10 mouse cellular contexts compared by ENCODE assay signal in genomic region chr4:46454097-46454864, GRCm38 (mm10). TPM values are rescaled to one million over a fixed set of nuclear protein-coding genes. Genes with fewer than 3 reads are reported as not detected.
A peak's percentile ranks its signal among the peaks of the same experiment; 100 is the strongest.
DNase-seq lines count a peak whose midpoint lies in the region; ATAC-seq lines count a peak whose summit lies in the region.
"Had no signal": no experiment of that assay in that cellular context is flagged by ENCODE, and none has a peak within 500 bp of the region (broad histone marks: within the 10 kb centered on the region; RNA-seq: fewer than 3 reads in every experiment).

No protein-coding gene starts in this region.

- DNase-seq in forebrain, embryonic 10.5 days (ENCODE audit: extremely low spot score, low spot score): no peak
- no peak for DNase-seq in neural tube, embryonic 10.5 days (ENCODE audit: extremely low spot score, low spot score)
- DNase-seq in forebrain, embryonic 14.5 days (ENCODE audit: low spot score): peak; percentile 24
- DNase-seq in naive thymus-derived CD4-positive, alpha-beta T cell, adult 2 months (ENCODE audit: low read depth): peak; percentile 50
- no peak for DNase-seq in gastrocnemius, postnatal 25 days
- no peak for DNase-seq in frontal cortex, adult 2 months (ENCODE audit: extremely low spot score in 1 of 2, low spot score in 1 of 2)
- DNase-seq: B cell, adult 2 months had no signal

- H3K9me3 ChIP-seq in forebrain, embryonic 10.5 days: no peaks in the 10 kb centered on the region
- no peaks in the 10 kb centered on the region for H3K9me3 ChIP-seq in forebrain, embryonic 15.5 days
- no peaks in the 10 kb centered on the region for H3K9me3 ChIP-seq in neural tube, embryonic 12.5 days
- H3K9me3 ChIP-seq in forebrain, embryonic 14.5 days (replicated peaks; ENCODE audit: control insufficient read depth, low read length): no peaks in the 10 kb centered on the region

- no peak overlapping the region for H3K9ac ChIP-seq in forebrain, embryonic 15.5 days (replicated peaks)
- H3K9ac ChIP-seq in neural tube, embryonic 12.5 days: no peak overlapping the region
- peak overlapping the region; percentile 30 for H3K9ac ChIP-seq in forebrain, embryonic 14.5 days (ENCODE audit: low read length)

- H3K27ac ChIP-seq in forebrain, embryonic 10.5 days: 0 out of 2 replicates have a peak overlapping the region, but pooled peaks have one; percentile 100
- H3K27ac ChIP-seq in forebrain, embryonic 15.5 days (replicated peaks): no peak overlapping the region
- H3K27ac ChIP-seq in neural tube, embryonic 12.5 days: no peak overlapping the region
- peak overlapping the region; percentile 15; the same call in 1 of the 2 replicates for H3K27ac ChIP-seq in forebrain, embryonic 14.5 days (ENCODE audit: low read depth, low read length)

- no peak for ATAC-seq in forebrain, embryonic 15.5 days (replicated peaks)
- ATAC-seq in neural tube, embryonic 12.5 days (ENCODE audit: low FRiP score, low read depth): no peak
- ATAC-seq in forebrain, embryonic 14.5 days: no peak

- peaks cover 66% of the 10 kb centered on the region for H3K4me1 ChIP-seq in forebrain, embryonic 10.5 days
- peaks cover 37% of the 10 kb centered on the region for H3K4me1 ChIP-seq in forebrain, embryonic 15.5 days
- H3K4me1 ChIP-seq in neural tube, embryonic 12.5 days: peaks cover 20% of the 10 kb centered on the region
- peaks cover 29% of the 10 kb centered on the region for H3K4me1 ChIP-seq in forebrain, embryonic 14.5 days (ENCODE audit: control insufficient read depth, insufficient read depth, low read length)

- no peak overlapping the region for H3K4me2 ChIP-seq in forebrain, embryonic 15.5 days (replicated peaks)
- H3K4me2 ChIP-seq in neural tube, embryonic 12.5 days (replicated peaks): peak overlapping the region; percentile 88; the same call in 1 of the 2 replicates
- H3K4me2 ChIP-seq in forebrain, embryonic 14.5 days (ENCODE audit: low read length): peak overlapping the region; percentile 90

- 80% methylated on average over 5 of the region's 5 CpGs for WGBS in forebrain, embryonic 10.5 days
- 64% methylated on average over 5 of the region's 5 CpGs for WGBS in forebrain, embryonic 15.5 days
- 87% methylated on average over 5 of the region's 5 CpGs for WGBS in neural tube, embryonic 12.5 days
- WGBS in forebrain, embryonic 14.5 days: 57% methylated on average over 5 of the region's 5 CpGs

- no peaks in the 10 kb centered on the region for H3K27me3 ChIP-seq in forebrain, embryonic 10.5 days (ENCODE audit: poor library complexity, severe bottlenecking)
- no peaks in the 10 kb centered on the region for H3K27me3 ChIP-seq in forebrain, embryonic 15.5 days
- H3K27me3 ChIP-seq in neural tube, embryonic 12.5 days (replicated peaks): no peaks in the 10 kb centered on the region
- H3K27me3 ChIP-seq in forebrain, embryonic 14.5 days (replicated peaks; ENCODE audit: control insufficient read depth, insufficient read depth, low read length): no peaks in the 10 kb centered on the region

- peak overlapping the region; percentile 89 for H3K4me3 ChIP-seq in forebrain, embryonic 10.5 days
- no peak overlapping the region for H3K4me3 ChIP-seq in forebrain, embryonic 15.5 days
- H3K4me3 ChIP-seq in neural tube, embryonic 12.5 days: no peak overlapping the region
- H3K4me3 ChIP-seq in forebrain, embryonic 14.5 days (ENCODE audit: low read depth, low read length): no peak overlapping the region

- peaks cover 45% of the 10 kb centered on the region for H3K36me3 ChIP-seq in forebrain, embryonic 10.5 days (replicated peaks)
- H3K36me3 ChIP-seq in forebrain, embryonic 15.5 days: no peaks in the 10 kb centered on the region
- H3K36me3 ChIP-seq in neural tube, embryonic 12.5 days: no peaks in the 10 kb centered on the region
- no peaks in the 10 kb centered on the region for H3K36me3 ChIP-seq in forebrain, embryonic 14.5 days (ENCODE audit: control insufficient read depth, insufficient read depth, low read length)

RNA-seq across cellular contexts. Expression of gene Anp32b, which starts 3.6 kb away (rescaled TPM):
- polyA plus RNA-seq in forebrain, embryonic 10.5 days (2016; fragmentation: Nextera tagmentation; extraction: Ambion mirVana): 424 and 464 TPM in 2 replicates
- 109 and 115 TPM in 2 replicates for polyA plus RNA-seq in forebrain, embryonic 15.5 days (2015; fragmentation: Nextera tagmentation; extraction: Ambion mirVana)
- 194 and 196 TPM in 2 replicates for polyA plus RNA-seq in neural tube, embryonic 12.5 days (2016; fragmentation: Nextera tagmentation; extraction: Ambion mirVana)
- 83.5 and 92.4 TPM in 2 replicates for polyA plus RNA-seq in forebrain, embryonic 14.5 days (2014; fragmentation: Nextera tagmentation; extraction: Ambion mirVana)
- total RNA-seq in gastrocnemius, postnatal 25 days (2021): 10 to 100 TPM; 54.1 to 59.9 TPM
- polyA plus RNA-seq in frontal cortex, adult 2 months (2012; rRNA removed): 57.1 and 58.3 TPM in 2 replicates

RNA-seq across cellular contexts. Expression of gene Nans, which starts 34.8 kb away (rescaled TPM):
- 75.7 and 77.5 TPM in 2 replicates for polyA plus RNA-seq in forebrain, embryonic 10.5 days (2016; fragmentation: Nextera tagmentation; extraction: Ambion mirVana)
- polyA plus RNA-seq in forebrain, embryonic 15.5 days (2015; fragmentation: Nextera tagmentation; extraction: Ambion mirVana): 78.5 and 84.2 TPM in 2 replicates
- 65.4 and 70.7 TPM in 2 replicates for polyA plus RNA-seq in neural tube, embryonic 12.5 days (2016; fragmentation: Nextera tagmentation; extraction: Ambion mirVana)
- polyA plus RNA-seq in forebrain, embryonic 14.5 days (2014; fragmentation: Nextera tagmentation; extraction: Ambion mirVana): 77.5 and 81.8 TPM in 2 replicates
- total RNA-seq in gastrocnemius, postnatal 25 days (2021): 10 to 100 TPM; 16.9 to 21.1 TPM
- polyA plus RNA-seq in frontal cortex, adult 2 months (2012; rRNA removed): 19.1 and 20.6 TPM in 2 replicates

RNA-seq across cellular contexts. Expression of gene Hemgn, which starts 41.0 kb away (rescaled TPM):
- 13.8 and 19.7 TPM in 2 replicates for polyA plus RNA-seq in forebrain, embryonic 10.5 days (2016; fragmentation: Nextera tagmentation; extraction: Ambion mirVana)
- 0.24 TPM in 1 of 2 replicates, not detected in the other for polyA plus RNA-seq in forebrain, embryonic 15.5 days (2015; fragmentation: Nextera tagmentation; extraction: Ambion mirVana)
- 2.3 and 3.5 TPM in 2 replicates for polyA plus RNA-seq in neural tube, embryonic 12.5 days (2016; fragmentation: Nextera tagmentation; extraction: Ambion mirVana)
- 0.27 TPM in 1 of 2 replicates, not detected in the other for polyA plus RNA-seq in forebrain, embryonic 14.5 days (2014; fragmentation: Nextera tagmentation; extraction: Ambion mirVana)
- total RNA-seq in gastrocnemius, postnatal 25 days (2021): not detected
- polyA plus RNA-seq in frontal cortex, adult 2 months (2012; rRNA removed): 0.06 and 0.12 TPM in 2 replicates
- total RNA-seq: layer of hippocampus, postnatal 14 days had no signal

Comparison
In these comparisons a context has a peak if more than half of its experiments do, and no peak if none do; other contexts are left out.
1. DNase-seq: peak in forebrain, embryonic 14.5 days (single experiment) and naive thymus-derived CD4-positive, alpha-beta T cell, adult 2 months (single experiment); none in forebrain, embryonic 10.5 days (single experiment), neural tube, embryonic 10.5 days (single experiment), gastrocnemius, postnatal 25 days (single experiment) and frontal cortex, adult 2 months (0 of 2).
2. H3K27ac ChIP-seq: peak in forebrain, embryonic 10.5 days (single experiment) and forebrain, embryonic 14.5 days (single experiment); none in forebrain, embryonic 15.5 days (single experiment) and neural tube, embryonic 12.5 days (single experiment).